Mouse (Mus musculus) stomach, embryonic 15.5 days (tissue): Measurements from ENCODE around the gene Zfp398. TPM values are rescaled to one million over a fixed set of nuclear protein-coding genes. Genes with fewer than 3 reads are reported as not detected.

Source experiments
- ATAC-seq: fragments of 200-750 bp; cut with Nextera tagmentation; 2 replicates; pipeline ENCODE4 v1.8.0; 2017; ENCODE audit warnings: low read depth, moderate number of reproducible peaks, moderate TSS enrichment; ENCODE audit not compliant: insufficient read depth, low FRiP score
- H3K27ac ChIP-seq: fragments of 300-500 bp; sonication (generic); 2 replicates; pipeline ENCODE4 v1.5.1; 2015; ENCODE audit warnings: mild to moderate bottlenecking, inconsistent platforms
- H3K27me3 ChIP-seq: fragments of 300-500 bp; sonication (generic); replicated peaks from 2 replicates; pipeline ENCODE4 v1.6.1; 2015; ENCODE audit warnings: inconsistent platforms
- H3K36me3 ChIP-seq: fragments of 300-500 bp; sonication (generic); 2 replicates; pipeline ENCODE4 v1.6.1; 2015; ENCODE audit warnings: inconsistent platforms
- H3K4me1 ChIP-seq: fragments of 300-500 bp; sonication (generic); 2 replicates; pipeline ENCODE4 v1.6.1; 2015; ENCODE audit warnings: inconsistent platforms
- H3K4me2 ChIP-seq: fragments of 300-500 bp; sonication (generic); 2 replicates; pipeline ENCODE4 v1.6.1; 2015; ENCODE audit warnings: mild to moderate bottlenecking, inconsistent platforms
- H3K4me3 ChIP-seq: fragments of 300-500 bp; sonication (generic); replicated peaks from 2 replicates; pipeline ENCODE4 v1.5.1; 2015; ENCODE audit warnings: inconsistent platforms
- H3K9ac ChIP-seq: fragments of 300-500 bp; sonication (generic); 2 replicates; pipeline ENCODE4 v1.6.1; 2015; ENCODE audit warnings: inconsistent platforms
- H3K9me3 ChIP-seq: fragments of 300-500 bp; sonication (generic); 2 replicates; pipeline ENCODE4 v1.6.1; 2016; ENCODE audit warnings: inconsistent platforms
- WGBS: fragments of 180-500 bp; shearing (Covaris S2); methylation state at CpG from one replicate; pipeline ENCODE4 v1.1.7; 2015; 5-methylcytosine and 5-hydroxymethylcytosine counted together
- microRNA counts: library from miRNA; unstranded; fragments of <30 nt; microRNA quantifications from one replicate; lab custom pipeline; 2016
- microRNA-seq: library from miRNA; unstranded; fragments of <30 nt; microRNA quantifications from one replicate; pipeline ENCODE4, GENCODE M21; 2016
- polyA plus RNA-seq: library from polyadenylated mRNA; unstranded; fragments of >200 nt; fragmentation: Nextera tagmentation; extraction: Ambion mirVana; gene quantifications from 2 replicates; pipeline ENCODE4 v1.2.1, GENCODE M21; 2015

The Zfp398 gene
- polyA plus RNA-seq, 1 experiment from 2014 or later: 9.0 TPM

DNA sequence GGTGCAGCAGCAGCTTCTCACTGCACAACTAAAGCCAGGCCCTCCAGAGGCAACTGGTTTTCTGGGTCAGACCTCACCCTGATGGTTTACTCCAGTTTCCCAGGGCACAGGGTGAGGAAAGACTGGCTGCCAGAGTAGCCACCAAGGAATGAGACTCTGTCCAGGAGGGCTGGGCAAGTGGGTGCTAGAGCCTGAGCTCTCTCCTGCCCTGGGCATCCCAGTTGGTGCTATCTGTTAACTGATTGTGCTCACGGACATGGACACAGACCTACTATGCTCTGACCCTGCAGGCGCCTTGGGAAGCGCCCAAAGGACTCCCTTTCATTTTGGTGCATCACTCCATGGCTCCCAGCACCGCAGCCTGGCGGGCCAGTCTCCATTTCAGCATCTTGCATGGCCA lies 70.9 kb downstream of the Zfp398 start:
- Histone ChIP-seq H3K27ac (no peak overlapping the region), H3K4me3 (no peak overlapping the region), H3K4me1 (no peaks in the 10 kb centered on the region), H3K9ac (no peak overlapping the region), H3K4me2 (no peak overlapping the region), H3K9me3 (no peaks in the 10 kb centered on the region), H3K36me3 (peaks cover 40% of the 10 kb centered on the region), H3K27me3 (no peaks in the 10 kb centered on the region)
- ATAC-seq: no peak
- WGBS: 95% methylated on average over 5 of the region's 5 CpGs

DNA sequence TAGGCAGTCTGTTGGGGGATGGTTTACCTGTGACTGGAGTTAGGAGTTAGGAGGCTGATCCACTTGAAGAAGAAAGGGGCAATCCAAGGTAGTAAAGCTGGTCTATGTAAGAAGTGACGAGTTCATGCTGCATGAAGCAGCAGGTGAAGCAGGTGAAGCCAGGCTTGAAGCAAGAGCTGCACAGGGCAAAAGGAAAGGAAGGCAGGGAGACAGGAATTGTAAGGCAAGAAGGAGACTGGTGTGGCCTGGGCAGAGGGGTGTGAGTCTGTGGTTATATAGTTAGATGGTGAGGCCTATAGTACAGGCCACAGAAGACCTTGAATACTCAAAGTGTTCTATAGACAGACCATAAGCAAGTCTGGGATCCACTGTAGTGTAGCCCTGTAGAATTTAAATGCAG lies 73.5 kb downstream of the Zfp398 start:
- Histone ChIP-seq H3K4me1 (no peaks in the 10 kb centered on the region), H3K27me3 (no peaks in the 10 kb centered on the region), H3K4me3 (no peak overlapping the region), H3K9ac (no peak overlapping the region), H3K36me3 (peaks cover 27% of the 10 kb centered on the region), H3K4me2 (no peak overlapping the region), H3K27ac (no peak overlapping the region), H3K9me3 (no peaks in the 10 kb centered on the region)
- 79% methylated on average over 1 of the region's 1 CpGs for WGBS
- no peak for ATAC-seq

DNA sequence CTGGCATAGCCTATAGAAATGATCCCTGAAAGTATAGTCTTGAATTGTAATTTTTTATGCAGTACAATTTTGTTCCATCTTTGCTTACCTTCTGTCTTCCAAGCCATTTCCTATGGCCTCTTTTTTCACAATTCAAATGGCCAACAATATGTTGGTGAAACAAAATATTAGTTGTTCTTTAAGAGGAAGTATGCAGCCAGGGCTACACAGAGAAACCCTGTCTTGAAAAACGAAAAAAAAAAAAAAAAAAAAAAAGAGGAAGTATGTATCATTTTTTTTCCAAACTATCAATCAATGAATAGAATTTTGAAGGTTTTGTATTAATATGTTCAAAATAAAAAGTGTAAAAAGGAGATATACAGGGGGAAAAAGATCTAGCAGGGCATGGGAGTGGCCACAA lies 76.2 kb downstream of the Zfp398 start:
- no peaks in the 10 kb centered on the region for H3K4me1 ChIP-seq
- no peak overlapping the region for H3K4me2 ChIP-seq
- 61% methylated on average over 1 of the region's 1 CpGs for WGBS
- H3K9ac ChIP-seq: no peak overlapping the region
- no peak for ATAC-seq
- H3K27ac ChIP-seq: no peak overlapping the region
- H3K9me3 ChIP-seq: no peaks in the 10 kb centered on the region
- no peaks in the 10 kb centered on the region for H3K27me3 ChIP-seq
- H3K4me3 ChIP-seq: no peak overlapping the region
- 0 out of 2 replicates have a peak, but pooled peaks cover 3% of the 10 kb centered on the region for H3K36me3 ChIP-seq

DNA sequence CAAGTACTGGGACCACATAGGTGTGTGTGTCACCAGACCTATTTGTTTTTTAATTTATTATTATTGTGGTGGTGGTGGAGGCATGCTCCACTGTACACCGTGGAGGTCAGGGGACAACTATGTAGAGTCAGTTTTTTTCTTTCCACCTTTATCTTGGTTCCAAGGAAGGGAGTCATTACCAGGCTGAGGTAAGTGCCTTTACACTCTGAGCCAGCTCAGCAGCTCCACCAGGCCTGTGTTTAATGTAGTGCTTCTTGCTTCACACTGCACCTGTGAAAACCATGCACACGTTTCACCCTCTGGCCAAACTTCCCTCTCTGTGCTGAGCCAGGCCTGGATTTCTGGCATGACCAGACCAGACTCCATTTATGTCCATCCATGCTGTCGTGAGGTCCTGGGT lies 77.5 kb downstream of the Zfp398 start:
- Histone ChIP-seq H3K9ac (no peak overlapping the region), H3K27ac (peak overlapping the region; percentile 35; the same call in 1 of the 2 replicates), H3K4me2 (no peak overlapping the region), H3K36me3 (0 out of 2 replicates have a peak, but pooled peaks cover 2% of the 10 kb centered on the region), H3K4me3 (no peak overlapping the region), H3K4me1 (no peaks in the 10 kb centered on the region), H3K27me3 (no peaks in the 10 kb centered on the region), H3K9me3 (no peaks in the 10 kb centered on the region)
- 56% methylated on average over 3 of the region's 3 CpGs for WGBS
- ATAC-seq: no peak; the same call in 1 of the 2 replicates

GRCm38 (mm10) chr6:47917051-47917450 lies 81.6 kb downstream of the Zfp398 start:
- H3K9me3 ChIP-seq: no peaks in the 10 kb centered on the region
- no peak overlapping the region for H3K9ac ChIP-seq
- no peaks in the 10 kb centered on the region for H3K36me3 ChIP-seq
- no peak overlapping the region for H3K4me2 ChIP-seq
- H3K4me1 ChIP-seq: peaks cover 7% of the 10 kb centered on the region
- H3K27me3 ChIP-seq: no peaks in the 10 kb centered on the region
- no peak for ATAC-seq
- H3K4me3 ChIP-seq: no peak overlapping the region
- H3K27ac ChIP-seq: no peak overlapping the region
- 78% methylated on average over 5 of the region's 5 CpGs for WGBS

DNA sequence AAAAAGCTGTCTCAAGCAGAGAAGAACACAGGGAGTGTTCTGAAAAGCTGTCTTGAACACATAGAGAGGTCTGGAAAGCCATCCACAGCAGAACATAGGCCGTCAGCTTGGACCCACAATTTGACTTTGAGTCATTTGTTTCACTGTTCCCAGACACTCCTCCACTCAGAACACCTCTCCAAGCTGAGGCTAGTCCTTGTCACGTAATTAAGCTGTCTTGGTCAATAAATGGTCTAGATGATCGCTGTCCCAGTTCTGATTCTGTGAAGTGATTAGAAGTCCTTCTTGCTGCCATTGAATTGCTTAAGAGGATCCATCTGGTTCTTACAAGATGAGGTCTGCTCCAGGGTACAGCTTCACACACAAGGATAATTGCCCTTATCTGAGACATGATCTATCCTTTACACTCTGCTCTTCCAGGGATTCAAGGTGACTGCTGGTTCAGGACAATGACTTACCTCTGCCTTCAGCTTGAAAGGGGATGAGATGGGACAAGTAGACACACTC lies 83.4 kb downstream of the Zfp398 start:
- no peak overlapping the region for H3K4me2 ChIP-seq
- H3K4me1 ChIP-seq: peaks cover 9% of the 10 kb centered on the region
- no peak for ATAC-seq
- H3K27me3 ChIP-seq: no peaks in the 10 kb centered on the region
- no peaks in the 10 kb centered on the region for H3K9me3 ChIP-seq
- H3K9ac ChIP-seq: no peak overlapping the region
- H3K36me3 ChIP-seq: no peaks in the 10 kb centered on the region
- H3K4me3 ChIP-seq: no peak overlapping the region
- WGBS: 71% methylated on average over 3 of the region's 3 CpGs
- no peak overlapping the region for H3K27ac ChIP-seq

- Histone ChIP-seq H3K4me3 (peak overlapping the region; percentile 84), H3K9me3 (no peaks in the 10 kb centered on the region), H3K27me3 (no peaks in the 10 kb centered on the region), H3K4me1 (peaks cover 9% of the 10 kb centered on the region), H3K27ac (peak overlapping the region; percentile 98), H3K4me2 (peak overlapping the region; percentile 52), H3K9ac (peak overlapping the region; percentile 55; the same call in 1 of the 2 replicates), H3K36me3 (no peaks in the 10 kb centered on the region)
- 27% methylated on average over 11 of the region's 11 CpGs for WGBS
- peak; percentile 7; the same call in 1 of the 2 replicates for ATAC-seq
Measured at GRCm38 (mm10) chr6:47919646-47920446, 84.4 kb downstream of the Zfp398 start.

DNA sequence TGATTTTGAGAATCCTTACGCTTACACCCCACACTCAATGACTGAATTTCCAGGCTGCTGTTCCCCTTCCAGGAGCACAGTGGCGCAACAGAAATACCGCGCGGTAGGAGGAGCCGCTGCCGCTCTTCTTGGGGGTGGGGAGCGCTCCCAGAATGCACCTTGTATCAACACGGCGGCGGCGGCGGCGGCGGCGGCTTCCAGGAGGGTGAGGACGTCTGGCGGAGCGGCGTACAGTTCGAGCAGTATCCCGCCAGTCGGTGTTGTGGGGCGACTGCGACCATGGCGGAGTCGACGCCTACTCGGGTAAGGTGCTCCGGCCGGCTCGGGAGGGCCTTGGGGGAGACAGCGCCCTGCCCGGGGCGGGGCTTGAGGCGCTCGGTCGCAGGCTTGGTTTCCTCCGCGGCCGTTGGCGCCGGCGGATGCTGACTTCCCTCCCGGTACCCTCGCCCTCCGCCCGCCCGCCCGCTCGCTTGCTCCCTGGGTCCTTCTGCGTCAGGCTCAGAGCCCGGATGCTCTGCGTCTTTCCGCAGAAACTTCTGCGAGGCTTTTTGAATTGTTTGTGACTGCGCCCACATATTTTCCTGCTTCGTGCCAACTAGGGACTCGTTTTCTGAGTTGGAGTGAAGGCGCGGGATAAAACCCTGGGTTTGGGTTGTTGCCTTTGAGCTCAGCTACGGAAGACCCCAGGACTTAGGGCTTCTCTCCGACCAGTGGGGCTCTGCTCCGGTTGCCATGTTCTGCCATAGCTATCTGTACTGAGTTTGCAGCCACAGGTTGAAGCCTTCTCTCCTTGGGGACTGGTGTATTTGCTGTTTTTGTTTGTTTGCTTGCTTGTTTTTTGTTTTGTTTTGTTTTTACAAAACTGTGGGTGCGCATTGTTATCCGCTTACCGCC lies 85.2 kb downstream of the Zfp398 start, which contains the start of gene Zfp212:
Gene Zfp212, plus strand, starts transcription at position 30 of the 894 bp plus-strand sequence.
- H3K4me1 ChIP-seq: peaks cover 9% of the 10 kb centered on the region
- H3K9me3 ChIP-seq: no peaks in the 10 kb centered on the region
- under 1% methylated on average over 65 of the region's 67 CpGs for WGBS
- peak; percentile 94 for ATAC-seq
- H3K9ac ChIP-seq: peak within 1 kb of the TSS; percentile 55
- H3K27me3 ChIP-seq: no peaks in the 10 kb centered on the region
- peak within 1 kb of the TSS; percentile 98 for H3K27ac ChIP-seq
- peak within 1 kb of the TSS; percentile 59 for H3K4me2 ChIP-seq
- H3K4me3 ChIP-seq: peak within 1 kb of the TSS; percentile 84
- no peaks in the 10 kb centered on the region for H3K36me3 ChIP-seq

MicroRNA genes within 50 kb of the gene (microRNA counts, 519-probe panel; counts per million panel counts)
- 1,049 counts per million, percentile 2 among the panel's probes with 10 or more counts for microRNA mmu-miR-704 (lab: Ali Mortazavi, UCI)

Small RNA genes within 50 kb of the gene (microRNA-seq; reads per million reads assigned to microRNA genes)
- not detected for gene Mir704

Other genes starting within 250 kb of the Zfp398 start
- gene Ezh2, start 240.3 kb upstream of the Zfp398 start, polyA plus RNA-seq: 85.6 and 90.7 TPM in 2 replicates
- gene Pdia4, start 22.2 kb upstream of the Zfp398 start, polyA plus RNA-seq: 280 and 318 TPM in 2 replicates
- 3.2 and 3.5 TPM in 2 replicates for gene Zfp786, start 4.8 kb upstream of the Zfp398 start, polyA plus RNA-seq
- gene Zfp282, start 41.5 kb downstream of the Zfp398 start, polyA plus RNA-seq: 14.6 and 16.4 TPM in 2 replicates
- 13.7 and 14.5 TPM in 2 replicates for gene Zfp212, start 84.8 kb downstream of the Zfp398 start, polyA plus RNA-seq
- 9.3 and 10.7 TPM in 2 replicates for gene Zfp956, start 117.7 kb downstream of the Zfp398 start, polyA plus RNA-seq
- gene Zfp777, start 213.2 kb downstream of the Zfp398 start, polyA plus RNA-seq: 6.8 and 7.7 TPM in 2 replicates